Mouse (Mus musculus): ENCODE measurements around the gene Cfap43. TPM values are rescaled to one million over a fixed set of nuclear protein-coding genes. Genes with fewer than 3 reads are reported as not detected.
A peak's percentile ranks its signal among the peaks of the same experiment; 100 is the strongest.

The Cfap43 gene
- polyA plus RNA-seq, 1 experiment: 0.02 TPM

DNA sequence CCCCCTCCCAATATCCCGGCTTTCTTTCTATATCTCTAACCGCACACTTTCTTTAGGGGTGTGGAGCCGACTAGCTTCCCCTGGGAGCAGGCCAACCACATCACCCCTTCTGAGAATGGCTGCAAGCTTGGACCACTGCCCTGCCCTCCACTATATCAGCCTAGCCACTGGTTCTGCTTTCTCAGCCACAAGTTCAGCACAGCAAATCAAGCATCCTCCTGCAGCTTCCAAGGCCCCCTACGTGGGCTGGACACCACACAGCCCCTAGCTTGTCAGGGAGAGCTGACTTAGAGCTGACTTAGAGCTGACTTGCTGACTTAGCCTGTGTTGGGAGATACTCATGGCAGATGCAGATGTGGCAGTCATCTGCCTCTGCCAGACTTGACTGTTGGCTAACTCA lies 14.0 kb downstream of the Cfap43 start:
- H3K27me3 ChIP-seq (ENCODE audit: control insufficient read depth, insufficient read depth, insufficient read length): no peaks in the 10 kb centered on the region
- TF ChIP-seq CEBPB (IDR thresholded peaks at IDR 0.05; ENCODE audit: insufficient read depth, poor library complexity, severe bottlenecking) (no peak), REST (IDR thresholded peaks at IDR 0.05; ENCODE audit: insufficient read depth, insufficient read length) (no peak), USF1 (IDR thresholded peaks at IDR 0.05; ENCODE audit: low read depth) (no peak), MYOG (IDR thresholded peaks at IDR 0.05; ENCODE audit: control insufficient read depth in 1 of 3, insufficient read depth in 1 of 3, insufficient read length in 2 of 3, low read depth in 2 of 3) (no peak)
- peaks cover 19% of the 10 kb centered on the region for H3K36me3 ChIP-seq (ENCODE audit: control insufficient read depth, insufficient read depth)
- no peak overlapping the region for H3ac ChIP-seq (ENCODE audit: control insufficient read depth, insufficient read length)
- H3K79me2 ChIP-seq (ENCODE audit: control insufficient read depth, insufficient read depth): peaks cover 81% of the 10 kb centered on the region
- H3K4me3 ChIP-seq: no peak overlapping the region
- no peak overlapping the region for H3K4me2 ChIP-seq (ENCODE audit: low read depth)

GRCm38 (mm10) chr19:47903679-47904078 lies 15.4 kb downstream of the Cfap43 start:
- H3K27me3 ChIP-seq (ENCODE audit: control insufficient read depth, insufficient read depth, insufficient read length): no peaks in the 10 kb centered on the region
- no peak overlapping the region for H3ac ChIP-seq (ENCODE audit: control insufficient read depth, insufficient read length)
- no peak overlapping the region for H3K4me3 ChIP-seq
- TF ChIP-seq MYOD1 (IDR thresholded peaks at IDR 0.05; ENCODE audit: control insufficient read depth in 1 of 3, insufficient read length in 2 of 3, low read depth in 2 of 3) (no peak), POLR2AphosphoS2 (IDR thresholded peaks at IDR 0.05; ENCODE audit: insufficient read length, low read depth) (no peak), TCF3 (IDR thresholded peaks at IDR 0.05; ENCODE audit: insufficient read length, low read depth) (no peak), USF1 (IDR thresholded peaks at IDR 0.05; ENCODE audit: low read depth) (no peak)
- H3K4me2 ChIP-seq (ENCODE audit: low read depth): no peak overlapping the region
- H3K79me2 ChIP-seq (ENCODE audit: control insufficient read depth, insufficient read depth): peaks cover 82% of the 10 kb centered on the region
- peaks cover 24% of the 10 kb centered on the region for H3K36me3 ChIP-seq (ENCODE audit: control insufficient read depth, insufficient read depth)

DNA sequence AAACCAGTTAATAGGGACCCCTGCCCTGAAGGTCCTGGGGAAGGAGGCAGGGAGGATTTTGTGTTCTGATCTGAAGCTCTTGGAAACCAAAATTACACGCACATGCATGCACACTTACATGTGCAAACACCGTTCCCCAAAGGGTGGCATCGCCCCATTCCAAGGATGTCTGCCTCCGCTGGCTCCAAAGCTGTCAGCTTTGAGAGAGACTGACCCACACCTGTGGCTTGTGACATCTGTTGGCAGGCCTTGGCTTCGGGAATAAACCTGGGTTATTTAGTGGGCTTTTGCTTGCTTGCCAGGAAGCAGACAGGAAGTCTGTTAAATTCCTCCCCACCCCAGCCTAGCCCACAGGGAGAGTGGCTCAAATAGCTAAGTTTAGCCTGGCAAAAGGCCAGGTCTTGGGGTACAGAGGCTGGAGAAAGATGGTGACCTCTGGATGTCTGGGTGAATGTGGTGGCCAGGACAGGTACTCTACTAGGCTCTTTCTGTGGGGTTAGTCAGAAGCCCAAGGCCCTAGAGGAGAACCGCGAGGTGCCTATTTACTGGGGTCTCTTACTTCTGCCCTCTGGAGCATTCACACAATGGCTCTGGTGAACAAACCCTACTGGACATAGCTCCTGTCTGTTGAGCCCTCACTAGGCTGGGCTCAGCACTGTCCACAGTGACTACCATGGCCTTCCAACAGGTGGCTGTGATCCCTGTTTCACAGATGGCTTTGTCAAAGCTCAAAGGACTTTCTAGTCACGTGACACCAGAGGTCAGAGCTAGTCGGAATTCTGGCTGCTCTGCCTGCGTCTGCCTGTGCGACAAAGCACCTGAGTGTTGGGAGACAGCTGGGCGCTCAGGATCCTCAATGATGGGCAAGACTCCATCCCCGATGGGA lies 16.5 kb downstream of the Cfap43 start:
- H3ac ChIP-seq (ENCODE audit: control insufficient read depth, insufficient read length): no peak overlapping the region
- peaks cover 80% of the 10 kb centered on the region for H3K79me2 ChIP-seq (ENCODE audit: control insufficient read depth, insufficient read depth)
- TF ChIP-seq REST (IDR thresholded peaks at IDR 0.05; ENCODE audit: insufficient read depth, insufficient read length) (no peak), TCF3 (IDR thresholded peaks at IDR 0.05; ENCODE audit: insufficient read length, low read depth) (peak; percentile 60), MYOD1 (IDR thresholded peaks at IDR 0.05; ENCODE audit: control insufficient read depth in 1 of 3, insufficient read length in 2 of 3, low read depth in 2 of 3) (peak in 2 of 3 experiments; percentile 67 to 84), SRF (IDR thresholded peaks at IDR 0.05; ENCODE audit: control insufficient read depth, insufficient read length, low read depth) (no peak), TCF12 (IDR thresholded peaks at IDR 0.05; ENCODE audit: insufficient read depth, poor library complexity, severe bottlenecking) (no peak), E2F4 (IDR thresholded peaks at IDR 0.05; ENCODE audit: insufficient read depth) (no peak), CEBPB (IDR thresholded peaks at IDR 0.05; ENCODE audit: insufficient read depth, poor library complexity, severe bottlenecking) (no peak), POLR2AphosphoS2 (IDR thresholded peaks at IDR 0.05; ENCODE audit: insufficient read length, low read depth) (no peak), POLR2A (IDR thresholded peaks at IDR 0.05; ENCODE audit: insufficient read length, low read depth) (no peak), MYOG (IDR thresholded peaks at IDR 0.05; ENCODE audit: control insufficient read depth in 1 of 3, insufficient read depth in 1 of 3, insufficient read length in 2 of 3, low read depth in 2 of 3) (peak in 2 of 3 experiments; percentile 43 to 84), USF1 (IDR thresholded peaks at IDR 0.05; ENCODE audit: low read depth) (peak; percentile 56), MAX (IDR thresholded peaks at IDR 0.05; ENCODE audit: low read depth) (no peak)
- peak overlapping the region; percentile 53 for H3K4me2 ChIP-seq (ENCODE audit: low read depth)
- H3K36me3 ChIP-seq (ENCODE audit: control insufficient read depth, insufficient read depth): peaks cover 29% of the 10 kb centered on the region
- H3K4me3 ChIP-seq: no peak overlapping the region
- H3K27me3 ChIP-seq (ENCODE audit: control insufficient read depth, insufficient read depth, insufficient read length): no peaks in the 10 kb centered on the region

GRCm38 (mm10) chr19:47900558-47900957 lies 18.5 kb downstream of the Cfap43 start:
- H3K27me3 ChIP-seq (ENCODE audit: control insufficient read depth, insufficient read depth, insufficient read length): no peaks in the 10 kb centered on the region
- no peak overlapping the region for H3ac ChIP-seq (ENCODE audit: control insufficient read depth, insufficient read length)
- no peak for TF ChIP-seq USF1 (IDR thresholded peaks at IDR 0.05; ENCODE audit: low read depth)
- TF ChIP-seq MAX (IDR thresholded peaks at IDR 0.05; ENCODE audit: low read depth): no peak
- no peak for TF ChIP-seq CEBPB (IDR thresholded peaks at IDR 0.05; ENCODE audit: insufficient read depth, poor library complexity, severe bottlenecking)
- TF ChIP-seq E2F4 (IDR thresholded peaks at IDR 0.05; ENCODE audit: insufficient read depth): no peak
- TF ChIP-seq REST (IDR thresholded peaks at IDR 0.05; ENCODE audit: insufficient read depth, insufficient read length): no peak
- no peak for TF ChIP-seq TCF12 (IDR thresholded peaks at IDR 0.05; ENCODE audit: insufficient read depth, poor library complexity, severe bottlenecking)
- no peak for TF ChIP-seq MYOD1 (IDR thresholded peaks at IDR 0.05; ENCODE audit: control insufficient read depth in 1 of 3, insufficient read length in 2 of 3, low read depth in 2 of 3)
- TF ChIP-seq TCF3 (IDR thresholded peaks at IDR 0.05; ENCODE audit: insufficient read length, low read depth): no peak
- TF ChIP-seq POLR2A (IDR thresholded peaks at IDR 0.05; ENCODE audit: insufficient read length, low read depth): no peak
- TF ChIP-seq POLR2AphosphoS2 (IDR thresholded peaks at IDR 0.05; ENCODE audit: insufficient read length, low read depth): no peak
- TF ChIP-seq SRF (IDR thresholded peaks at IDR 0.05; ENCODE audit: control insufficient read depth, insufficient read length, low read depth): no peak
- TF ChIP-seq MYOG (IDR thresholded peaks at IDR 0.05; ENCODE audit: control insufficient read depth in 1 of 3, insufficient read depth in 1 of 3, insufficient read length in 2 of 3, low read depth in 2 of 3): no peak
- H3K4me2 ChIP-seq (ENCODE audit: low read depth): no peak overlapping the region
- no peak overlapping the region for H3K4me3 ChIP-seq
- peaks cover 41% of the 10 kb centered on the region for H3K36me3 ChIP-seq (ENCODE audit: control insufficient read depth, insufficient read depth)
- peaks cover 63% of the 10 kb centered on the region for H3K79me2 ChIP-seq (ENCODE audit: control insufficient read depth, insufficient read depth)

GRCm38 (mm10) chr19:47900012-47900411 lies 19.1 kb downstream of the Cfap43 start:
- no peak for TF ChIP-seq TCF12 (IDR thresholded peaks at IDR 0.05; ENCODE audit: insufficient read depth, poor library complexity, severe bottlenecking)
- no peak for TF ChIP-seq USF1 (IDR thresholded peaks at IDR 0.05; ENCODE audit: low read depth)
- TF ChIP-seq POLR2AphosphoS2 (IDR thresholded peaks at IDR 0.05; ENCODE audit: insufficient read length, low read depth): no peak
- no peak for TF ChIP-seq POLR2A (IDR thresholded peaks at IDR 0.05; ENCODE audit: insufficient read length, low read depth)
- TF ChIP-seq MYOD1 (IDR thresholded peaks at IDR 0.05; ENCODE audit: control insufficient read depth in 1 of 3, insufficient read length in 2 of 3, low read depth in 2 of 3): no peak
- no peak for TF ChIP-seq E2F4 (IDR thresholded peaks at IDR 0.05; ENCODE audit: insufficient read depth)
- no peak for TF ChIP-seq MAX (IDR thresholded peaks at IDR 0.05; ENCODE audit: low read depth)
- no peak for TF ChIP-seq CEBPB (IDR thresholded peaks at IDR 0.05; ENCODE audit: insufficient read depth, poor library complexity, severe bottlenecking)
- no peak for TF ChIP-seq SRF (IDR thresholded peaks at IDR 0.05; ENCODE audit: control insufficient read depth, insufficient read length, low read depth)
- no peak for TF ChIP-seq TCF3 (IDR thresholded peaks at IDR 0.05; ENCODE audit: insufficient read length, low read depth)
- TF ChIP-seq MYOG (IDR thresholded peaks at IDR 0.05; ENCODE audit: control insufficient read depth in 1 of 3, insufficient read depth in 1 of 3, insufficient read length in 2 of 3, low read depth in 2 of 3): no peak
- no peak for TF ChIP-seq REST (IDR thresholded peaks at IDR 0.05; ENCODE audit: insufficient read depth, insufficient read length)
- Histone ChIP-seq H3K36me3 (ENCODE audit: control insufficient read depth, insufficient read depth) (peaks cover 41% of the 10 kb centered on the region), H3K4me2 (ENCODE audit: low read depth) (no peak overlapping the region), H3ac (ENCODE audit: control insufficient read depth, insufficient read length) (no peak overlapping the region), H3K4me3 (no peak overlapping the region), H3K27me3 (ENCODE audit: control insufficient read depth, insufficient read depth, insufficient read length) (no peaks in the 10 kb centered on the region), H3K79me2 (ENCODE audit: control insufficient read depth, insufficient read depth) (peaks cover 57% of the 10 kb centered on the region)
